Mouse (Mus musculus): ENCODE results near the gene Stau1.

Stau1 gene

GRCm38 (mm10) chr2:166906523-166907182, 89.4 kb downstream of the Stau1 start:
- no peak for DNase-seq

- peak; percentile 97 to 98 for DNase-seq
Observed at GRCm38 (mm10) chr2:166905711-166906522, 90.2 kb downstream of the Stau1 start, which contains the start of gene Cse1l. TSS of gene Cse1l (plus strand) at chr2:166906040.

- DNase-seq, result no peak
Observed at GRCm38 (mm10) chr2:166903719-166904282, 92.3 kb downstream of the Stau1 start.

- DNase-seq, result no peak
Observed at GRCm38 (mm10) chr2:166900792-166901505, 95.2 kb downstream of the Stau1 start.

GRCm38 (mm10) chr2:166899746-166900145, 96.4 kb downstream of the Stau1 start:
- DNase-seq, result no peak

GRCm38 (mm10) chr2:166899161-166899560, 96.9 kb downstream of the Stau1 start:
- DNase-seq, result no peak

Measured in thymus, postnatal 36 days (tissue).